Mouse (Mus musculus): Measurements from ENCODE around the gene Eif4b. TPM values are rescaled to one million over a fixed set of nuclear protein-coding genes. Genes with fewer than 3 reads are reported as not detected.

The Eif4b gene
- total RNA-seq, 2 experiments from 2014 or later = 328 to 549 TPM

- ATAC-seq (replicated peaks; ENCODE audit: low FRiP score, low TSS enrichment, poor library complexity, severe bottlenecking) = no peak
Measured at GRCm38 (mm10) chr15:102144274-102144711, 70.7 kb downstream of the Eif4b start, which contains the start of gene Igfbp6. Igfbp6 (plus strand) TSS chr15:102144362.

DNA sequence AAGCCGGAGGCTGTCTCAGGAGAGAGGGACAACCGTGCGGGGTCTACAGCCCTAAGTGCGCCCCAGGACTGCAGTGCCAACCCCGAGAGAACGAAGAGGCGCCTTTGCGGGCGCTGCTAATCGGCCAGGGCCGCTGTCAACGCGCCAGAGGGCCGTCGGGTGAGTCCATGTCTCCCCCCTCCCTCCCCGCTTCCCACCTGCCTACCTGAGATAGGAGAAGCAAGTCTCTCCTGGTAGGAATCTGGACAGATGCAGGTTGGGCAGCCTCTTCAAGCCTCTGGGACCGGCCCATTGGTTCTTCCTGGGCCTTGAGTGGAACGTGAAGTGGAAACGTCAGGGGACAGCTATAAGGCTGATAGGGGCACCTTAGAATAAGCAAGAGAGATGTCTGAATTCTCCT is 71.2 kb downstream of the Eif4b start:
- ATAC-seq (replicated peaks; ENCODE audit: low FRiP score, low TSS enrichment, poor library complexity, severe bottlenecking) = no peak

GRCm38 (mm10) chr15:102145330-102145729 is 71.8 kb downstream of the Eif4b start:
- no peak for ATAC-seq (replicated peaks; ENCODE audit: low FRiP score, low TSS enrichment, poor library complexity, severe bottlenecking)

DNA sequence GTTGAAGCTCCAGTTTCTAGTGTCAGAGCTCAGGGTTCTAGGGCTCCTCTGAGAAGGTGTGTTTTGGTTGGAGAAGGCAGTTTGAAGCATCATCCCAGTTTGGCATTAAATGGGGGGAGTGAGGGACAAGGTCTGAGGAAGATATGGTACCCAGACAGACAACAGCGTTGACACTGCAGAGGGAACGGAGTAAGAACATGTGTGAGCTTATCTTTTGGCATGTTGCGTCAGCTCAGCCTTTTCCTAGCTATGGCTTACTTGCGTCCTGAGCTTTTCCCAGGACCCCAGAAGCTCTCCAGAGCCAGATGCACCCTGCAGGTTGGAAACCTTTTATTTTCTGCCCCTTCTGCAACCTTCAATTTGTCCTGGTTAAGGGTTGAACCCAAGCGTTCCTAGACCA is 72.5 kb downstream of the Eif4b start:
- no peak for ATAC-seq (replicated peaks; ENCODE audit: low FRiP score, low TSS enrichment, poor library complexity, severe bottlenecking)

Other genes with a start within 250 kb of the Eif4b start
- gene Krt1, start 223.0 kb upstream of the Eif4b start, total RNA-seq (2014; fragmentation: Nextera tagmentation) = not detected in 2 replicates
- not detected in 2 replicates for gene Krt1, start 223.0 kb upstream of the Eif4b start, total RNA-seq (2017)
- gene Krt77, start 204.1 kb upstream of the Eif4b start, total RNA-seq (2014; fragmentation: Nextera tagmentation) = not detected in 2 replicates
- gene Krt77, start 204.1 kb upstream of the Eif4b start, total RNA-seq (2017) = not detected in 2 replicates
- not detected in 2 replicates for gene Krt76, start 180.9 kb upstream of the Eif4b start, total RNA-seq (2014; fragmentation: Nextera tagmentation)
- not detected in 2 replicates for gene Krt76, start 180.9 kb upstream of the Eif4b start, total RNA-seq (2017)
- not detected in 2 replicates for gene Krt4, start 149.0 kb upstream of the Eif4b start, total RNA-seq (2014; fragmentation: Nextera tagmentation)
- not detected in 2 replicates for gene Krt4, start 149.0 kb upstream of the Eif4b start, total RNA-seq (2017)
- not detected in 2 replicates for gene Krt79, start 133.4 kb upstream of the Eif4b start, total RNA-seq (2014; fragmentation: Nextera tagmentation)
- gene Krt79, start 133.4 kb upstream of the Eif4b start, total RNA-seq (2017) = not detected in 2 replicates
- gene Krt78, start 119.5 kb upstream of the Eif4b start, total RNA-seq (2014; fragmentation: Nextera tagmentation) = not detected in 2 replicates
- not detected in 2 replicates for gene Krt78, start 119.5 kb upstream of the Eif4b start, total RNA-seq (2017)
- gene Krt8, start 69.3 kb upstream of the Eif4b start, total RNA-seq (2014; fragmentation: Nextera tagmentation) = 0.17 and 1.5 TPM in 2 replicates
- gene Krt8, start 69.3 kb upstream of the Eif4b start, total RNA-seq (2017) = 0.27 TPM in 1 of 2 replicates, not detected in the other
- gene Krt18, start 45.6 kb upstream of the Eif4b start, total RNA-seq (2014; fragmentation: Nextera tagmentation) = 8.3 TPM in 1 of 2 replicates, not detected in the other
- 7.2 and 11.5 TPM in 2 replicates for gene Krt18, start 45.6 kb upstream of the Eif4b start, total RNA-seq (2017)
- gene Tns2, start 26.6 kb downstream of the Eif4b start, total RNA-seq (2014; fragmentation: Nextera tagmentation) = not detected in 2 replicates
- gene Tns2, start 26.6 kb downstream of the Eif4b start, total RNA-seq (2017) = not detected in 2 replicates
- gene Spryd3, start 62.5 kb downstream of the Eif4b start, total RNA-seq (2014; fragmentation: Nextera tagmentation) = 19.6 and 21.5 TPM in 2 replicates
- 14.4 and 18.7 TPM in 2 replicates for gene Spryd3, start 62.5 kb downstream of the Eif4b start, total RNA-seq (2017)
- not detected in 2 replicates for gene Igfbp6, start 70.6 kb downstream of the Eif4b start, total RNA-seq (2014; fragmentation: Nextera tagmentation)
- not detected in 2 replicates for gene Igfbp6, start 70.6 kb downstream of the Eif4b start, total RNA-seq (2017)
- gene Soat2, start 76.8 kb downstream of the Eif4b start, total RNA-seq (2014; fragmentation: Nextera tagmentation) = 12.8 and 15.4 TPM in 2 replicates
- gene Soat2, start 76.8 kb downstream of the Eif4b start, total RNA-seq (2017) = 8.9 and 11.2 TPM in 2 replicates
- gene Zfp740, start 129.5 kb downstream of the Eif4b start, total RNA-seq (2014; fragmentation: Nextera tagmentation) = 39.8 and 65.3 TPM in 2 replicates
- 33.0 and 39.0 TPM in 2 replicates for gene Zfp740, start 129.5 kb downstream of the Eif4b start, total RNA-seq (2017)
- 9.6 and 21.4 TPM in 2 replicates for gene Csad, start 131.0 kb downstream of the Eif4b start, total RNA-seq (2014; fragmentation: Nextera tagmentation)
- 11.4 and 33.8 TPM in 2 replicates for gene Csad, start 131.0 kb downstream of the Eif4b start, total RNA-seq (2017)
- gene Itgb7, start 158.2 kb downstream of the Eif4b start, total RNA-seq (2014; fragmentation: Nextera tagmentation) = 13.1 and 17.0 TPM in 2 replicates
- 47.2 and 51.0 TPM in 2 replicates for gene Itgb7, start 158.2 kb downstream of the Eif4b start, total RNA-seq (2017)
- gene Rarg, start 183.7 kb downstream of the Eif4b start, total RNA-seq (2014; fragmentation: Nextera tagmentation) = 0.61 and 1.8 TPM in 2 replicates
- gene Rarg, start 183.7 kb downstream of the Eif4b start, total RNA-seq (2017) = 1.6 and 6.7 TPM in 2 replicates
- gene Gm9918, start 196.8 kb downstream of the Eif4b start, total RNA-seq (2014; fragmentation: Nextera tagmentation) = not detected in 2 replicates
- gene Gm9918, start 196.8 kb downstream of the Eif4b start, total RNA-seq (2017) = not detected in 2 replicates
- 30.4 and 32.9 TPM in 2 replicates for gene Mfsd5, start 205.7 kb downstream of the Eif4b start, total RNA-seq (2014; fragmentation: Nextera tagmentation)
- 14.2 and 19.5 TPM in 2 replicates for gene Mfsd5, start 205.7 kb downstream of the Eif4b start, total RNA-seq (2017)
- gene Espl1, start 222.5 kb downstream of the Eif4b start, total RNA-seq (2014; fragmentation: Nextera tagmentation) = 54.5 and 68.3 TPM in 2 replicates
- 16.6 and 40.6 TPM in 2 replicates for gene Espl1, start 222.5 kb downstream of the Eif4b start, total RNA-seq (2017)